Mouse (Mus musculus) adrenal gland, postnatal 25 days (tissue): ENCODE data around the gene Cacnb3. TPM values are rescaled to one million over a fixed set of nuclear protein-coding genes. Genes with fewer than 3 reads are reported as not detected.

Source experiments
- DNase-seq: peaks from one replicate; pipeline ENCODE4 v3.0.0; 2021; ENCODE audit warnings: mixed read lengths
- total RNA-seq: library from RNA; stranded (reverse); gene quantifications from 2 replicates; pipeline ENCODE4 v1.2.3, GENCODE M21; 2021

Gene Cacnb3
- total RNA-seq, 1 experiment from 2014 or later: 12.6 TPM

- DNase-seq: peak; percentile 40
Measured at GRCm38 (mm10) chr15:98635291-98635841, 4.7 kb downstream of the Cacnb3 start.

- DNase-seq: no peak
Measured at GRCm38 (mm10) chr15:98636517-98636916, 5.9 kb downstream of the Cacnb3 start.

- no peak for DNase-seq
Measured at GRCm38 (mm10) chr15:98637155-98637554, 6.5 kb downstream of the Cacnb3 start.

GRCm38 (mm10) chr15:98640157-98640556 is 9.5 kb downstream of the Cacnb3 start:
- no peak for DNase-seq

- no peak for DNase-seq
Measured at GRCm38 (mm10) chr15:98644406-98644805, 13.8 kb downstream of the Cacnb3 start.

GRCm38 (mm10) chr15:98645057-98646026 is 14.7 kb downstream of the Cacnb3 start:
- no peak for DNase-seq

- DNase-seq: no peak
Measured at GRCm38 (mm10) chr15:98646737-98647136, 16.1 kb downstream of the Cacnb3 start.

- DNase-seq: no peak
Measured at GRCm38 (mm10) chr15:98647308-98647707, 16.7 kb downstream of the Cacnb3 start.

GRCm38 (mm10) chr15:98648071-98648470 is 17.4 kb downstream of the Cacnb3 start:
- DNase-seq: no peak

GRCm38 (mm10) chr15:98651431-98651830 is 20.8 kb downstream of the Cacnb3 start:
- DNase-seq: no peak

GRCm38 (mm10) chr15:98652174-98652573 is 21.5 kb downstream of the Cacnb3 start:
- DNase-seq: no peak

- DNase-seq: no peak
Measured at GRCm38 (mm10) chr15:98656982-98657751, 26.5 kb downstream of the Cacnb3 start.

- DNase-seq: no peak
Measured at GRCm38 (mm10) chr15:98662198-98662566, 31.5 kb downstream of the Cacnb3 start.

- DNase-seq: peak; percentile 92
Measured at GRCm38 (mm10) chr15:98662567-98663545, 32.2 kb downstream of the Cacnb3 start, which contains the start of gene Ddx23. Gene Ddx23 (minus strand): TSS chr15:98662894.

- no peak for DNase-seq
Measured at GRCm38 (mm10) chr15:98664042-98664907, 33.6 kb downstream of the Cacnb3 start.

GRCm38 (mm10) chr15:98672592-98672991 is 42.0 kb downstream of the Cacnb3 start:
- peak; percentile 37 for DNase-seq

GRCm38 (mm10) chr15:98673732-98674131 is 43.1 kb downstream of the Cacnb3 start:
- DNase-seq: no peak

- no peak for DNase-seq
Measured at GRCm38 (mm10) chr15:98674284-98674993, 43.8 kb downstream of the Cacnb3 start.

GRCm38 (mm10) chr15:98674994-98675545 is 44.4 kb downstream of the Cacnb3 start:
- DNase-seq: no peak
